Mouse (Mus musculus): Measurements from ENCODE around the gene St8sia1. TPM values are rescaled to one million over a fixed set of nuclear protein-coding genes. Genes with fewer than 3 reads are reported as not detected.
"Not testable (repeated sequence)": the region's sequence is repeated elsewhere in the genome, so short reads cannot be mapped to it uniquely, and the experiment has no call there.

Gene St8sia1
- under 1 TPM; 0.47 to 0.52 TPM for total RNA-seq (2021)
- long read RNA-seq, experiment 1, partial matches to known transcripts, result 0 of 2 reads
- long read RNA-seq, experiment 1, other reads (novel, unspliced or antisense), result 2 of 2 reads
- long read RNA-seq, experiment 2, partial matches to known transcripts, result 0 of 2 reads
- long read RNA-seq, experiment 2, other reads (novel, unspliced or antisense), result 2 of 2 reads

- peak; percentile 15 to 16 for DNase-seq (ENCODE audit: low spot score in 2 of 2)
These were observed at the start of gene St8sia1 for GRCm38 (mm10) chr6:142964076-142964530. Gene St8sia1, minus strand, starts transcription at chr6:142964452.

- DNase-seq (ENCODE audit: low spot score in 2 of 2), result no peak
These were observed 48.4 kb upstream of the St8sia1 start for GRCm38 (mm10) chr6:143012513-143013215.

GRCm38 (mm10) chr6:143008865-143009264 is 44.6 kb upstream of the St8sia1 start:
- no peak for DNase-seq (ENCODE audit: low spot score in 2 of 2)

- DNase-seq (ENCODE audit: low spot score in 2 of 2), result not testable (repeated sequence)
These were observed 41.0 kb upstream of the St8sia1 start for GRCm38 (mm10) chr6:143005209-143005608.

GRCm38 (mm10) chr6:143004801-143005200 is 40.5 kb upstream of the St8sia1 start:
- DNase-seq (ENCODE audit: low spot score in 2 of 2), result no peak

- no peak for DNase-seq (ENCODE audit: low spot score in 2 of 2)
These were observed 34.2 kb upstream of the St8sia1 start for GRCm38 (mm10) chr6:142998221-142998999.

- DNase-seq (ENCODE audit: low spot score in 2 of 2), result no peak
These were observed 32.6 kb upstream of the St8sia1 start for GRCm38 (mm10) chr6:142996887-142997286.

GRCm38 (mm10) chr6:142995567-142995966 is 31.3 kb upstream of the St8sia1 start:
- DNase-seq (ENCODE audit: low spot score in 2 of 2), result no peak

GRCm38 (mm10) chr6:142994821-142995220 is 30.6 kb upstream of the St8sia1 start:
- DNase-seq (ENCODE audit: low spot score in 2 of 2), result no peak

GRCm38 (mm10) chr6:142993705-142994698 is 29.8 kb upstream of the St8sia1 start:
- no peak for DNase-seq (ENCODE audit: low spot score in 2 of 2)

- DNase-seq (ENCODE audit: low spot score in 2 of 2), result no peak
These were observed 28.7 kb upstream of the St8sia1 start for GRCm38 (mm10) chr6:142992971-142993370.

GRCm38 (mm10) chr6:142992099-142992498 is 27.8 kb upstream of the St8sia1 start:
- no peak for DNase-seq (ENCODE audit: low spot score in 2 of 2)

- DNase-seq (ENCODE audit: low spot score in 2 of 2), result no peak
These were observed 27.3 kb upstream of the St8sia1 start for GRCm38 (mm10) chr6:142991391-142992059.

GRCm38 (mm10) chr6:142990516-142990915 is 26.3 kb upstream of the St8sia1 start:
- DNase-seq (ENCODE audit: low spot score in 2 of 2), result no peak

- no peak for DNase-seq (ENCODE audit: low spot score in 2 of 2)
These were observed 25.2 kb upstream of the St8sia1 start for GRCm38 (mm10) chr6:142989495-142989894.

GRCm38 (mm10) chr6:142988753-142989152 is 24.5 kb upstream of the St8sia1 start:
- DNase-seq (ENCODE audit: low spot score in 2 of 2), result peak; percentile 44 to 65

GRCm38 (mm10) chr6:142988231-142988630 is 24.0 kb upstream of the St8sia1 start:
- no peak for DNase-seq (ENCODE audit: low spot score in 2 of 2)

GRCm38 (mm10) chr6:142987616-142988015 is 23.4 kb upstream of the St8sia1 start:
- DNase-seq (ENCODE audit: low spot score in 2 of 2), result no peak

GRCm38 (mm10) chr6:142986706-142987105 is 22.5 kb upstream of the St8sia1 start:
- not testable (repeated sequence) for DNase-seq (ENCODE audit: low spot score in 2 of 2)
